Mouse (Mus musculus): Measurements from ENCODE around the gene Mfap1b.

Gene Mfap1b

DNA sequence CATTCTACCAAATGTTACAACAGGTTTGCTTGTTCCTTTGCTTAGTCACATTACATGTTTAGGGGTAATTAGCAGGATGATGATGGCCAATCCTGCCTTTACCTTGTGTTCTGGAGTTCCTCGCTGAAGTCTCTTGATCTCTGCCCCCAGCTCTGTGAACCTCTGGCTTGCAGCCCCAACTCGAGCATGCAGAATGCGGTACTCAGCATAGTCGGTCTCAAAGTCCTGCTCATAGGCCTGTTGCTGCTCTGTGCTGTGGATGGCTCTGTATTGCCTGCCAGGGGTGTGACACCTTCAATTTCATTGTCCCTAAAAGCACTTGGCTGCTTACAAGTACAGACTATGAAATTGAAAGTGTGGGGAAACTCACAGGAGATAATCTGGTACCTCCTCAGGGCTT lies 34.1 kb downstream of the Mfap1b start:
- in situ Hi-C loops (cut with MboI, MseI): no loop called here

- in situ Hi-C loops (cut with MboI, MseI): no loop called here
Measured at GRCm38 (mm10) chr2:121434854-121435253, 39.0 kb downstream of the Mfap1b start.

- in situ Hi-C loops (cut with MboI, MseI): no loop called here
Measured at GRCm38 (mm10) chr2:121425890-121426289, 48.0 kb downstream of the Mfap1b start.

DNA sequence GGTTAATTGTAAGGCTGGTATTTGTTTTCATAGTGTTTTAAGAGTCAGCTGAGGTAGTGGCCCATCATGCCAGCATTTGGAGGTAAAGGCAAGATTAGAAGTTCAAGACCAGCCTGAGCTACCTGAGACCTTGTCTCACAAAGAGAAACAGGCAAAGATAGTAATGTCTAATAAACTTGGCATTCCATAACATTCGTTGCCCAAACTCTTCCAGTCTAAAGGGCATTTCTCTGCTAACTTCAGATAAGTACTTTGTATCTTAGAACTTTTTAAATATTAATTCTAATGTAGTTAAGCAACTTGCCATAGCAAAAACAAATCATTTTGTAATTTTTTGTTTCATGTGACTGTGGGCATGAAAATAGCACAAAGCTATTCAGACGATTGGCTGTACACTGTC lies 50.7 kb downstream of the Mfap1b start:
- in situ Hi-C loops (cut with MboI, MseI): no loop called here

DNA sequence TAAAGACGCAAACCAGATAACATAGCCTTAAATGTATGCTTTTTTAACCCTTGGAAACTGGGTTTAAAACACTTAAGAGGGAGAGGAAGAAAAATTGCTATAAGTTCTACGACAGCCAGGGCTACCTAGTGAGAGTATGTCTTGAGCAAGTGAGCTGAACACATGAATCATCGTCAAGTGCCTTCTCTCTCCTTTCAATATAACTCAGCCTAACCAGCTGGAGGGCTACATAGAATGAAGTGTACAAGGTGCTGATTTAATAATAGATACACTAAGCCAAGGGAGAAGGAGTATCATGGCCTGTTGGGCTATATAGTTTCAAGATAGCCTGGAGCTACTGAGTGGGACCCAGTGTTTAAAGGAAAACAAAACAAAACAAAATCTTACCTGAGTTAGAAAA lies 55.4 kb downstream of the Mfap1b start:
- in situ Hi-C loops (cut with MboI, MseI): loop anchor here (10.0 kb wide), 1 partner anchor 1954 kb away; no protein-coding TSS in a partner anchor

DNA sequence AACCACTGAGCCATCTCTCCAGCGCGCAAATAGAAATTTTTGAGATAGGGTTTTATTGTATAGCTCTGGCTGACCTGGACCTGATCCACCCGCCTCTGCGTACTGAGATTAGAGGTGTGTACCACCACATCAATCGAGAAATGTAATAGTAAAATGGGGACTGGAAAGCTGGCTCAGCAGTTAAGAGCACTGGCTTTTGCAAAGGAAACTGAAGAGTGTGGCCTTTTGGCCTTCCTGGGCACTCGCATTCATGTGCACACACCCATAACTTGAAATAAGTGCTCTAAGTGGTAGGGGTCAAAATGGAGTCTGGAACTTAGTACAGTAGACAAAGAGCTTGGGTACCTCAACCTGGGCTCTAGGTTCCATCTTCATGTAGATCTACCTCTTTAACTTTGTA lies 57.5 kb downstream of the Mfap1b start:
- in situ Hi-C loops (cut with MboI, MseI): loop anchor here (10.0 kb wide), 1 partner anchor 1952 kb away; no protein-coding TSS in a partner anchor

- in situ Hi-C loops (cut with MboI, MseI): loop anchor here (10.0 kb wide), 1 partner anchor 1951 kb away; no protein-coding TSS in a partner anchor
Measured at GRCm38 (mm10) chr2:121415591-121415990, 58.3 kb downstream of the Mfap1b start.

DNA sequence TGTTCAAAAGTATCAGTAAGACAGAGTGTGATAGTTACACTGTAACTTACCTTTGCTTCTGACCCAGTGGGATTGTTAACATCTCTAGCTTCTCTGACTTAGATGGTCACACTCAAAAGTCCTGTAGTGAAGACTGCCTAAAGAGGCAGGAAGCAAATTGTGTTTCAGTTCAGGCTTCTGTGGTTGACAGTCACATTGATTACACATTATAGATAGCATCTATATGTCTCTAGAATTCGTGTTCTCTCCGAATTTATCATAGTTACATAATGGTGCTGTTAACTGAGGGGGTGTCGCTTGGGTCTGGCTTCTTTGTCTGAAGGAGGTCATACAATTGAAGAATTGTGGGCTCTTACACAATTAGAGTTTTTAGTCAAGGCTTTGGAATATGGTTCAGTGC lies 58.8 kb downstream of the Mfap1b start:
- in situ Hi-C loops (cut with MboI, MseI): loop anchor here (10.0 kb wide), 1 partner anchor 1950 kb away; no protein-coding TSS in a partner anchor

GRCm38 (mm10) chr2:121414139-121414685 lies 59.7 kb downstream of the Mfap1b start:
- in situ Hi-C loops (cut with MboI, MseI): loop anchor here (10.0 kb wide), 1 partner anchor 1949 kb away; no protein-coding TSS in a partner anchor

GRCm38 (mm10) chr2:121413387-121414042 lies 60.4 kb downstream of the Mfap1b start, which contains the start of the genes Pdia3 and Catsper2:
TSS of gene Pdia3 (plus strand) at chr2:121413775.
TSS of gene Catsper2 (minus strand) at chr2:121413792.
- in situ Hi-C loops (cut with MboI, MseI): loop anchor here (10.0 kb wide), 1 partner anchor 1949 kb away; no protein-coding TSS in a partner anchor

GRCm38 (mm10) chr2:121412843-121413386 lies 61.0 kb downstream of the Mfap1b start:
- in situ Hi-C loops (cut with MboI, MseI): loop anchor here (10.0 kb wide), 1 partner anchor 1948 kb away; no protein-coding TSS in a partner anchor

Measured in regulatory T cell (primary cell).